Mouse (Mus musculus) T-helper 1 cell (primary cell): ENCODE data around the gene Gm17304.

Experiments used
- in situ Hi-C: fragments of 300-600 bp; cut with MboI, MseI; formaldehyde crosslinking; loops from one replicate; pipeline ENCODE4 v1.15.1; 2025; ENCODE audit warnings: high pct_unique_total_duplicates

The Gm17304 gene

DNA sequence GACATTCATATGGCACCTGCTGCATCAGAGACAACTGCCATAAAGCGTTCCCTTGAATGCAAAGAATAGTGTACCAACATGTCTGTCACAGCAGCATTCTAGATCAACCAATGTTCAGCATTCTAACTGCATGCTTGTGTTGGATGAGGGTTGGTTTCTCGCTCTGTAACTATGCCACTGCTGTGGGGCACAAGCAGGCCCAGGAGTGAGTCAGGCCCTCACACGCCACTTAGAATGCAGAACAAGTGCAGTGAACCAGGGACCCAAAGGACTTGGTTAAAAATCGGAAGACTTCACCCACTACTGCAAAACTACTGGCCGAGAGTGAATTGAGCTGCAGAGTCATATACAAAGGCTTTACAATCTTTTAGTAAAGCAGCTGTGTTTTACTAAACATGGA is 13.3 kb downstream of the Gm17304 start:
- in situ Hi-C loops: no loop called here

DNA sequence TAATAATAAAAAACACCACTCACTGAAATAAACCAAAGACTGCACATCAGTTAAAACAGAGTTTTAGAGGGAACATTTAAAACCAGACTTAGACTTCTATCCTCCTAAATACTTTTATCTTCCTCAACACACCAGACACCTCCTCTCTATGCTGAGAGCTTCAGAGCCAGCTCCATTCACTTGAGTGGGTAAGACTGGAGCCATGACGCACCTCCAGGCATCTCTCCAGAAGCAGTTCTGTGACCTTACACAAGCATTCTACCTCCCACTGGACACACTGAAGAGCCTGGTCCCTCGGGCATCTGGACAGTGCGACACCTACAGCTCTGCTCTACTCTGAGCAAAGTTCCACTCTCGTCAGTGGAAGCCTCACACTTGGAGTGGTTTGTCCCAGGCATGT is 14.4 kb downstream of the Gm17304 start:
- in situ Hi-C loops: no loop called here

DNA sequence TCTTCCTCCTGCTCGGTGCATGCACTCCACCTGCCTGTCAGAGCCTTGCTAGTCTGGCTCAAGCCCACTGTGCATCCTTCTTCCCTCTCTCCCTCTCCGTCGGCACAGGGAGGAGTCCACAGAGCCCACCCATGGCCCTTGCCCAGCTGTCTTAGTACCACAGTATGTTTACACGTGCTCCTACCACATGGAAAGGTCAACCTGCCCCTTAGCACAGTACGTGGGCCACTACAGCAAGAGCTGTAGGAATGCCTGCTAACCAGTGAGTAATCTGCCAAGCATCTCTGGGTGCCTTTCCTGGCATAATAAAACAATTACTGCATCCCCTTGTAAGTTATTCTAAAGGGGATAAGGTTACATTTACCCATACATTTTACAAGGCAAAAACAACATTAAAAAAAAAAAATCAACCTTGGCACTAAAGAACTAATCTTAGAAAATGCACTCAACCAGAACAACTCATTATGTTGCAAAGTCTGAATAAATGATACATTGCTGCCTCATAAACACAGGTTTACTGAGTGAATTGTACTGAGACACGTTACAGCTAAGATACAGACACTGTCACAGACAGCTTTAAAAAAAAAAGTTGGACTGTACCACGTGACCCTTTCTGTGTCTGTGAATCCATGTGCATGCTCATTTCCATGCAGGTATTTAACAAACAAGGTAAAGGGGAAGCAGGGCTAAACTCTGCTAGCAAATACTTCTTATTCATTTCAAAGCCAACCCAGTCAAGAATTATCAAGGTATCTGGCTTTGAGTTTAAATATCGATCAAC is 19.7 kb downstream of the Gm17304 start:
- in situ Hi-C loops: no loop called here

DNA sequence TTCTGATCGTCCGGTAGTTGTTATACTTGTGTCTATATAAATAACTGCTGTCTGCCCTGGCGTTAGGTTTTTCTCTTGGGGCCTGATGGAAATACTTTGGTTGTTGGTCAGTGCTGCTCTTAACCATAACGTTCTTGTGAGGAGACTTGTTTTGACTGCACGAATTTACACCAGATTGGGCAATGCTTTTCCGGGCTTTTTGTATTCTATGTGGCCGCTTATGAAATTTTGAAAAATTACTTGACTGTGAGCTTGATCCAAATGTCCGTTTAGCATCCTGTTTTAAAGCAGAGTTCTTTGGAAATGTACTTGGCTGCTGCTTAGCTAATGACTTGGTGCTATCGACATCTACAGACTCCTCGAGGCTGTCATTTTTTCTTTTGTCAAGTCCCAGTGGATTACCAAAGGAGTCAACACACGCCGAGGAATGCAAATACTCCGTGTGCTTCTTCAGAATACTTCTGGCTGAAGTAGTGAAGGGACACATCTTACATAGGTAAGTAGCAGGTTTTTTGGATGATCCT is 27.6 kb downstream of the Gm17304 start:
- in situ Hi-C loops: loop anchor here (10.0 kb wide), 1 partner anchor 262 kb away; no protein-coding TSS in a partner anchor

DNA sequence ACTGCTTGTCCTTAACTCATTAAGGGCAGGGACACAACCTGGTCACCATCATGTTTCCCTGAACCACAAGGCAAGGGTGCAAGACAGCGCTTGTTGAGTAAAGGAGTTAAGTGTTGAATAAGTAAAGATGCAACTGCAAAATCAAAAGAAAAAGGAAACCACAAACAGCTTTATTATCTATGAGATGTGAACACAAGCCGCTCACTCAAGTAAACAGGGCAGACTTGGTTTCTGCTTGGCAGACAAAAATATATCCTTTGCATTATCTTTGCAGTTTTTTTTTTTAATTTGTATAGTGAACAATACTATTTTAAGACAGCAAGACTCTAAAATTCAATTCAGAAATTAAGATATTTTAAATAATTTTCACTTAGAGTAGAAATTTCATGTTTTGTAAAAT is 30.7 kb downstream of the Gm17304 start:
- in situ Hi-C loops: loop anchor here (10.0 kb wide), 1 partner anchor 265 kb away; no protein-coding TSS in a partner anchor

DNA sequence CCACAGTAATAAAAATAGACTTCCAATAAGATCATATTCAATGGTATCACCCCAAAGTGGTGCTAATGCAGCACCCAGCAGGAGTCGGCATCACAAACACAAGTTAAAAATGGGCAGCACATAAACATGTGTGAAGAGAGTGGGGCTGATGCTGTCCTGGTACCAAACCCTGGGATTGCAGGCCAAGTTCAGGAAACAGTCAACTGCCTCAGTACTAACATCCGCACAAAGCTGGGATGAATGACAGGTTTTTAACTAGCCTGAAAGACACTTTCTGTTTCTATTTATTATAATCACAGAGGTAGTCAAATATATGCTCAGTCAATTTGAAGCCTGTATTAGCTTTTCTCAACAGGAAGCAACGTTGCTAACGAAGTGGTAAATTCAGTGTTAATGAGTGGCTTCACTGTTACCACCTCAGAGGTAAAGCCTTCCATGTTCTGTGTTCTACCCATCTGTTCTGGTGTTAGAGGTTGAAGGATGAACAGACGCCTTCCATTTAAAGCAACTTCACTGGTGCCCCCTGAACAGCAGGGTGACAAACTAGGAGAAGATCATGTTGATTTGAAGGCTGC is 31.4 kb downstream of the Gm17304 start:
- in situ Hi-C loops: no loop called here

DNA sequence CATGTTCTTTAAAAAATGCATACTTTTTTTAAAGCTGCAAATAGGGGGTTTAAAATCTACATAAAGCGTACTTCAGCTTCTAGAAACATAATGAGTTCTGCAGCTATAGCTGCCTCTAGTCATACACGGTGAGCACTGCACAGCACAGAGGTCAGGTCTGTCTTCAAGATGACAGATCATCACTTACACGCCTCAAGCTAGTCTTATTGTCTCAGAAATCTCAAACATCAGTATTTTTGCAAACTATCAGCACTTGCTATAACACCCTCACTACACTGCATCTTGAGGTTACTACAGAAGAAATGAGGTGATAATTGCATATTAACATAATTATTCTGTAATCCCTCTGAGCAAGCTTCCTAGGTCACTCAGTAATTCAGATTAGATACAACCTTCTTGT is 33.0 kb downstream of the Gm17304 start:
- in situ Hi-C loops: no loop called here

DNA sequence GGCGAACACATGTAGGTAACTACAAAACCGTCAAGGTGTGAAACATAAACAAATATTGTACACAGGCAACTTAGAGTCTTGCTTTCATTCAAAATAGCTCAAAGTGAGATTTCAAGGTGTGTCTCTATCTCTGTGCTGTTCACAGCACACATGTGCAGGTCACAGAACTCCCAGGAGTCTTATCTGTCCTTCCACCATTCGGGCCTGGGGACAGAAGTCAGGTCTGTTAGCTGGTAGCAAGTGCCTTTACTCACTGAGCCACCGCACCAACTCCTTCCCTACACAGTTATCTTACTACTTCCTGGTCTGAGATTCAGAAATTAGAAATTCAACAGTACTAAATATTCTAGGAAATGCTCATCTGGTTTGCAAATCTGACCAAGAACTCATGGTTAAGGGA is 34.5 kb downstream of the Gm17304 start:
- in situ Hi-C loops: no loop called here

DNA sequence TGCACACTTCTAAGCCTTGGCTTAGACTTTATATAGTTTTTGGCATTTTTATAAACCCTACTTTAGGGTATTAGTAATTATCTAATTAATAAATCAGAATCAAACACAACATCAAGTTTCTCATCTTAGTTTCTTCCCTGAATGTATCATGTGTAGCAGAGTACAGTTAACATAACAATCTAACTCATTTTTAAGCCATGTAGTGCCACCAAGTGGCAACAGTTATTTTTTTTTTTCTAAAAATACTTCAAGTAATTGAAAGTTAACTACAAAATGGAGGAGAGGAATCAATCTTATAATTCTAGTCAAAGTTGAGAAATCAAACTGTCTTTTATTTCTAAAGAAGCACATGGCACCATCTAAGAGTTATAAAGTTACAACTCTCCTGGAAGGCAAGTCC is 40.5 kb downstream of the Gm17304 start:
- in situ Hi-C loops: no loop called here

DNA sequence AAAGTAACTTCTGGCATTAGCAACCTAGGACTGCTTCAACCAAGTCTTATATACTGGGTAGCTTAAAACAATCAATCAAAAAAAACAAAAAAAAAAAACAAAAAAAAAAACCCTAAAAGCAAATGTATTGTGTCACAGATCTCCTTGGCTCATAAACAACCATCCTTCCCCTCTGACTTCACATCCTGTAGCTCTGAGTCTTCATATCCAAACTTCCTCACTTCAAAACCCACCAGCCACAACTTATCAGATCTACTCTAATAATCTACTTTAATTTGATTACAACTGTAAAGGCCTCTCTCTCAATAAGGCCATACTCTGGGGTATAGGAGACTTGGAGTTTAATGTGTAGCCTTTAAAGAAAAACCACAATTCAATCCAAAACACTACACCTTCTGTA is 41.1 kb downstream of the Gm17304 start:
- in situ Hi-C loops: loop anchor here (5.0 kb wide), 2 partner anchors 188 to 283 kb away; no protein-coding TSS in a partner anchor

DNA sequence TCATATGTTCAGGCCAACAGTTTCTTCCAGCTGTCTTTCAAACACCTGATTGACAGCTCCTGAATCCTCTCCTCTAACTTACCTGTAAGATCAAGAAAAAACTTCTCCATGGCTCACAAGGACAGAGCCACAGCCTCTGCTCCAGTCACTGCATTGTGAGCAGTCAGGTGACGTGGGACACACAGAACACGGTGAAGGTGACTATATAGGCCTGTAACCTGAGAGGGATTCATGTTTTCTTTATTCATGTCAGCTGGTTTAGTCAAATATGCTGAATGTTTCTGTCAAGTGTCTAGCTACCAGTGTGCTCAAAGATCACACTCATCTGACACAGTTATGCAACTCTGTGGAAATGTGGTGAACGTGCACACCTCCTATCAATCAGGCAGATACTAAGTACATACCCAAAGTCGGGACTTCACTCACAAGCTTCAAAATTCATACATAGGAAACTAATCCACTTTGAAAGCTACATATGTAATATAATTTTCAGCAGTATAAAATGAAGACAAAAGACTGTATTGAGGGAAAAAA is 43.4 kb downstream of the Gm17304 start:
- in situ Hi-C loops: loop anchor here (5.0 kb wide), 2 partner anchors 190 to 285 kb away; no protein-coding TSS in a partner anchor

DNA sequence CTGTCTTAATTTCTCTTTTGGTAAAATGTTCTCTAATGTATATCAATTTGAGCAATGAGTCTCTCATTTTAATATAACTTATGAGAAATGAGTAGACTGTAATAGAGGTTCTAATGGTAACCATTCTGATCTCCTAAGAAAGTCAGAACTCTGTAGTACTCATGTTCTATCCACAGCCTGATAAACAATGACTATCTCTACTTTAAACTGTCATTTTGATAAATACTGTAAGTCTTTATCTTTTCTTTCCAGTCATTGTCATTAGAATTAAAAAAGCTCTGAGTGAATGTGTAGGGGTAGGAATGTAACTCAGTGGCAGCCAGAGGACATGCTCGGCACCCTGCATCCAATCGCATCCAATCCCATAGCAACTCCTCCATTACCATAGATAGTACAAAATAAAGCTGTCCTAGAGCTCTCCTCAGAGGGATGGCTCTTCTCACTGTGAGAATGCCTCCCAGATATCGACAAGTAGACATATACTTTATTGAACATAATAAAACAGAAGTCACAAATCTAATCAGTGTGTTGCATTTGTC is 44.0 kb downstream of the Gm17304 start:
- in situ Hi-C loops: loop anchor here (5.0 kb wide), 2 partner anchors 191 to 286 kb away; no protein-coding TSS in a partner anchor
